Mouse (Mus musculus): ENCODE data around the gene Akap13. TPM values are rescaled to one million over a fixed set of nuclear protein-coding genes. Genes with fewer than 3 reads are reported as not detected.

Akap13 gene
- 100 to 1,000 TPM; 253 to 264 TPM for total RNA-seq (2023)

DNA sequence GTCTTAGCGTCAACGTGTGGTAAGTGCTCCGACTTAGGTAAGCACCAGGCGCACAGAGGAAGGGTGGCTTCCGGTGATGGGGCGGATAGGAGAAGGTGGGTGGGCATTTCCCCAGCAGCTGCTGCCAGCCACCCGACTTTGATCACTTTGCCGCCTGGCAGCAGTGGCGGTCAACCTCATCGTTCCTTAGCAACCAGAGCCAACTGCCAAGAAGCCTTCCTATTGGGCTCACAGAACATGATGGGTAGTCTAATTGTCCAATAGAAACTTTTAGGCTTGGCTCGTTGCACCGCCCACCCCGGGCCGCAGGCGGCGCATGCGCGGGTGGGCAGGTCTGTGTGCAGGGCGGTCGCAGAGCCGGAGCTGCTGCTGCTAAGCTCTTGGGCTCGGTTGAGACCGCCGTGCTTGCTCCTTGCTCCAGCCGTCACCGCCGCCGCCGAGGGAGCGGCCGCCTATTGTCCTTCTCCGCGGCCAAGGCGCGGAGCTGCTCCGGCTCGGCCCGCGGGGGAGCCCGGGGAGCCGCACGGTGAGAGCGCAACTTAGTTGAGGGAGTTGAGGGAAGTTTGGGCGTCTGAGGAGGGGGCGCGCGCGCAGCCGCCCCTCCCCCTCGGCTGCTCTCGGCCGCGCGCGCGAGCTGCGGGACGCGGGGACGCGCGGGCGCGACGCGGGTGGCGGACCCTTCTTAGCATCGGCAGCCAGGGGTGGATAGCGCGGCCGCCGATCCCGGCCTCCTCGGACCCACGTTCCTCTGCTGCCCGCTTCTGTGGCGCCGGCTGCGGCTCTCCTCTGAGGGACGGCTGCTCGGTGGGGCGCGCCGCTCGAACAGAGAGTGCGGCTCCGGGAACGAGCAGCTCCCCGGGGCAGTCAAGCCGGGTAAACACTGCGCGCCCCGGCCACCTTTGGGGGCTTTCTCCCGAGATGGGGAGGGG is at the start of gene Akap13:
Akap13 (plus strand) TSS at position 312 of the 929 bp plus-strand sequence.

Other genes with a start within 250 kb of the Akap13 start
- not detected for gene Sv2b, start 146.3 kb upstream of the Akap13 start, total RNA-seq (2023)

Measured in neutrophil, adult 59 days (primary cell).